ENCODE assay signal across 8 mouse cellular contexts in the genomic region with DNA sequence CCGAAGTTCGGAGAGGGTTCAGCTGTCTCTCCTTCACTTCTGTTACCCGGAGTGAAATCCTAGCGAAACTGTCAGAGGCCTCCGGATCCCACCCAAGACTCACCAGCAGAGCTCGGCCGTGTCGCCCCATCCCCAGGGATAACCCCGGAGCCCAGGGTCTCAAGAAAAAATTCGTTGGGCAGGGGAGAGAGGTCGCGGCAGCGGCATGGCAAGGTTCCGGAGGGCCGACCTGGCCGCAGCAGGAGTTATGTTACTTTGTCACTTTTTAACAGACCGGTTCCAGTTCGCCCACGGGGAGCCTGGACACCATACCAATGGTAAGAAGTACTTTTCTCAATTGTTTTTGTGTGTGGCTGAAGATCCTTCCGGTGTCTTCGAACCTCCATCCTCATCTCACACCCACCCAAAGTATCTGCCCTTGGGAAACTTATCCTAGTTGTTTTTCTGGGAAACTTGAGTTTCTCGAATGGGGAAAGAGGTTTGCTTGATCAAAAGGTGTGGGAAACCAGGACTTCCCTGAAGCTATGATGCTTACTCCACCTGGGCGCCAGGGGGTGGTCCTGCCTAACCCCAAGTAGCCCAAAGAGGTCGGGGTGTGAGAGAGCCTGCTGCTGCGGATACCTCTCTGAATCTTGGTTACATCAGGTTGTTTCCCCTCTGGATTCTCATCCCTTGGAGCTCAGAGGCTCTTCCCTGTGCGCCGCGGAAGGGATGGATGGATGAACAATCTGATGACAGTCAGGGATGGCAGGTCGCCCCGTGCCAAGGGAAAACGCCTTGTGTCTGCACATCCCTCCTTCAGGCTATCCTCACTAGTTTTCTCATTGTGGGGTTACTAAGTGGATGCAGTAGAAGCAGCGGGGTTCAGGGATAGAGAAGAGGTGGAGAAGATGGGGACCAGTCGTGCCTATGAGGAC. TPM values are rescaled to one million over a fixed set of nuclear protein-coding genes. Genes with fewer than 3 reads are reported as not detected.
DNase-seq lines count a peak whose midpoint lies in the region; ATAC-seq lines count a peak whose summit lies in the region.

No protein-coding gene starts in this region.

- no peaks in the 10 kb centered on the region for H3K27me3 ChIP-seq in midbrain, embryonic 15.5 days (replicated peaks)

- peak overlapping the region; percentile 69 for H3K9ac ChIP-seq in midbrain, embryonic 15.5 days

- no peaks in the 10 kb centered on the region for H3K36me3 ChIP-seq in midbrain, embryonic 15.5 days (replicated peaks)

- H3K9me3 ChIP-seq in midbrain, embryonic 15.5 days: no peaks in the 10 kb centered on the region

- 3% methylated on average over 33 of the region's 33 CpGs for whole genome bisulfite sequencing in midbrain, embryonic 15.5 days

- peak overlapping the region; percentile 70 for H3K4me3 ChIP-seq in midbrain, embryonic 15.5 days

- H3K4me1 ChIP-seq in midbrain, embryonic 15.5 days: peaks cover 13% of the 10 kb centered on the region

- peak; percentile 20 for DNase-seq in CD4-positive, CD25-positive, alpha-beta regulatory T cell, adult 2 months (ENCODE audit: low read depth, low spot score)
- DNase-seq in Muller cell, postnatal 12 days (ENCODE audit: inconsistent ontology term): peak; percentile 60
- DNase-seq in embryo, embryonic 11 days: peak; percentile 47
- peak; percentile 23 to 42 for DNase-seq in heart, postnatal 36 days
- peak; percentile 48 for DNase-seq in left cerebral cortex, postnatal 4 days
- peak; percentile 51 to 66 for DNase-seq in thymus, postnatal 36 days

- H3K27ac ChIP-seq in midbrain, embryonic 15.5 days: peak overlapping the region; percentile 89; the same call in 1 of the 2 replicates

- no peak for ATAC-seq in CD4-positive, CD25-positive, alpha-beta regulatory T cell, adult 4 months
- no peak for ATAC-seq in midbrain, embryonic 15.5 days (replicated peaks)

- intact Hi-C loops in heart, postnatal 36 days (cut with DNase I): loop anchor here (5.0 to 10.0 kb wide), 4 partner anchors 95 to 1060 kb away; no protein-coding TSS in a partner anchor
- intact Hi-C loops in left cerebral cortex, postnatal 4 days (cut with DNase I): loop anchor here (5.0 kb wide), 2 partner anchors 970 to 1260 kb away; no protein-coding TSS in a partner anchor

- H3K4me2 ChIP-seq in midbrain, embryonic 15.5 days: peak overlapping the region; percentile 93

RNA-seq across cellular contexts. Expression of a gene that starts 1.1 kb away (rescaled TPM):
- 1 to 10 TPM; 1.4 to 2.3 TPM for polyA plus RNA-seq in CD4-positive, CD25-positive, alpha-beta regulatory T cell, adult 4 months (2017; shearing (Covaris generic))
- 10 to 100 TPM; 20.3 to 23.1 TPM for total RNA-seq in heart, postnatal 36 days (2021)
- total RNA-seq in left cerebral cortex, postnatal 4 days (2021): 10 to 100 TPM; 22.6 to 25.6 TPM
- polyA plus RNA-seq in midbrain, embryonic 15.5 days (2015; fragmentation: Nextera tagmentation; extraction: Ambion mirVana): 24.3 and 24.4 TPM in 2 replicates
